Mouse (Mus musculus) CH12.LX (cell line): ENCODE data around the gene Ctc1. TPM values are rescaled to one million over a fixed set of nuclear protein-coding genes. Genes with fewer than 3 reads are reported as not detected.

Experiments
- DNase-seq: peaks from one replicate; pipeline ENCODE4 v3.0.0-alpha.2; 2013; ENCODE audit errors: extremely low read depth
- H3K27ac ChIP-seq: 2 replicates; pipeline ENCODE4 v1.5.1; 2012; ENCODE audit warnings: low read depth, mild to moderate bottlenecking, control low read depth, moderate library complexity; ENCODE audit not compliant: insufficient read depth
- H3K27me3 ChIP-seq: replicated peaks from 2 replicates; pipeline ENCODE3; 2012; ENCODE audit warnings: inconsistent platforms
- H3K36me3 ChIP-seq, 2 experiments: replicated peaks in 1 of 2; 2 replicates each; pipeline versions ENCODE3 to v1.6.1; 2012; ENCODE audit warnings: inconsistent platforms in 1 of 2, low read length in 1 of 2, mild to moderate bottlenecking in 1 of 2, mixed read lengths in 1 of 2, moderate library complexity in 1 of 2; ENCODE audit not compliant: control insufficient read depth in 1 of 2, insufficient read depth in 1 of 2
- H3K4me1 ChIP-seq, 2 experiments: 2 replicates each; pipeline ENCODE4 v1.6.1; 2012; ENCODE audit warnings: inconsistent platforms in 1 of 2, moderate library complexity in 1 of 2; ENCODE audit not compliant: insufficient read depth in 2 of 2, control insufficient read depth in 1 of 2
- H3K4me2 ChIP-seq: 2 replicates; pipeline ENCODE4 v1.6.1; 2012; ENCODE audit warnings: low read depth, mild to moderate bottlenecking, control low read depth; ENCODE audit not compliant: poor library complexity, insufficient read depth, severe bottlenecking
- H3K4me3 ChIP-seq, 3 experiments: fragments of 150-350 bp in 1 of 3; sonication (generic) in 1 of 3; replicated peaks in 1 of 3; 2 replicates each; pipeline versions ENCODE3 to v1.5.1; 2011 to 2012; ENCODE audit warnings: low read depth in 2 of 3, low read length in 2 of 3, mild to moderate bottlenecking in 2 of 3, moderate library complexity in 2 of 3, control low read depth in 1 of 3, improper control_type of control experiment in 1 of 3, inconsistent platforms in 1 of 3, mixed read lengths in 1 of 3; ENCODE audit not compliant: poor library complexity in 1 of 3
- H3K79me2 ChIP-seq: replicated peaks from 2 replicates; pipeline ENCODE4 v1.6.1; 2012; ENCODE audit warnings: mild to moderate bottlenecking, moderate library complexity; ENCODE audit not compliant: control insufficient read depth, poor library complexity, insufficient read depth, severe bottlenecking; ENCODE audit errors: extremely low read depth
- H3K9ac ChIP-seq: 2 replicates; pipeline ENCODE4 v1.6.1; 2012; ENCODE audit warnings: low read depth, mild to moderate bottlenecking, control low read depth, moderate library complexity; ENCODE audit not compliant: insufficient read depth
- H3K9me3 ChIP-seq: replicated peaks from 2 replicates; pipeline ENCODE3; 2012; ENCODE audit warnings: low read length, inconsistent platforms, mixed read lengths
- BHLHE40 ChIP-seq: IDR thresholded peaks from 2 replicates; pipeline ENCODE4 v1.6.1; 2011; ENCODE audit warnings: mild to moderate bottlenecking, low read depth, low read length, improper control_type of control experiment
- CHD1 ChIP-seq: IDR thresholded peaks from 2 replicates; pipeline ENCODE4 v1.6.1; 2012; ENCODE audit warnings: low read depth, low read length, improper control_type of control experiment, inconsistent platforms
- CHD2 ChIP-seq: IDR thresholded peaks from 2 replicates; pipeline ENCODE4 v1.6.1; 2011; ENCODE audit warnings: low read length, improper control_type of control experiment
- CTCF ChIP-seq, 2 experiments: IDR thresholded peaks in 1 of 2; conservative IDR thresholded peaks in 1 of 2; 2 replicates each; pipeline ENCODE4 v1.5.1; 2011 to 2012; ENCODE audit warnings: low read depth in 2 of 2, low read length in 2 of 2, improper control_type of control experiment in 1 of 2, inconsistent platforms in 1 of 2, mild to moderate bottlenecking in 1 of 2, moderate library complexity in 1 of 2
- E2F4 ChIP-seq: IDR thresholded peaks from 2 replicates; pipeline ENCODE4 v1.6.1; 2011; ENCODE audit warnings: low read depth, low read length, improper control_type of control experiment; ENCODE audit not compliant: insufficient replicate concordance
- ELF1 ChIP-seq: IDR thresholded peaks from 2 replicates; pipeline ENCODE4 v1.6.1; 2014; ENCODE audit warnings: low read depth, mild to moderate bottlenecking, inconsistent platforms, low read length, improper control_type of control experiment
- EP300 ChIP-seq: IDR thresholded peaks from 2 replicates; pipeline ENCODE4 v1.6.1; 2011; ENCODE audit warnings: low read length, improper control_type of control experiment
- ETS1 ChIP-seq: conservative IDR thresholded peaks from 2 replicates; pipeline ENCODE4 v1.6.1; 2012; ENCODE audit warnings: low read depth, mild to moderate bottlenecking, inconsistent platforms, low read length, improper control_type of control experiment, moderate library complexity
- GABPA ChIP-seq: IDR thresholded peaks from 2 replicates; pipeline ENCODE4 v1.6.1; 2012; ENCODE audit warnings: low read depth, low read length, improper control_type of control experiment, inconsistent platforms; ENCODE audit not compliant: insufficient replicate concordance
- HCFC1 ChIP-seq: IDR thresholded peaks from 2 replicates; pipeline ENCODE4 v1.6.1; 2012; ENCODE audit warnings: low read depth, mild to moderate bottlenecking, inconsistent platforms, low read length, improper control_type of control experiment
- IRF4 ChIP-seq: IDR thresholded peaks from 2 replicates; pipeline ENCODE4 v1.6.1; 2014; ENCODE audit warnings: low read depth, mild to moderate bottlenecking, inconsistent platforms, low read length, improper control_type of control experiment
- JUN ChIP-seq: IDR thresholded peaks from 2 replicates; pipeline ENCODE4 v1.6.1; 2011; ENCODE audit warnings: low read depth, mild to moderate bottlenecking, low read length, improper control_type of control experiment, moderate library complexity; ENCODE audit not compliant: insufficient read depth
- JUND ChIP-seq: conservative IDR thresholded peaks from 2 replicates; pipeline ENCODE4 v1.6.1; 2011; ENCODE audit warnings: low read depth, low read length, improper control_type of control experiment
- KAT2A ChIP-seq: IDR thresholded peaks from 2 replicates; pipeline ENCODE4 v1.6.1; 2012; ENCODE audit warnings: low read length, improper control_type of control experiment, inconsistent platforms; ENCODE audit not compliant: insufficient replicate concordance
- MAFK ChIP-seq: IDR thresholded peaks from 2 replicates; pipeline ENCODE4 v1.6.1; 2011; ENCODE audit warnings: low read length, improper control_type of control experiment; ENCODE audit not compliant: insufficient replicate concordance
- MAX ChIP-seq: IDR thresholded peaks from 2 replicates; pipeline ENCODE4 v1.6.1; 2011; ENCODE audit warnings: low read length, improper control_type of control experiment
- MAZ ChIP-seq: IDR thresholded peaks from 2 replicates; pipeline ENCODE4 v1.6.1; 2012; ENCODE audit warnings: low read depth, mild to moderate bottlenecking, inconsistent platforms, low read length, improper control_type of control experiment, moderate library complexity
- MEF2A ChIP-seq: IDR thresholded peaks from 2 replicates; pipeline ENCODE4 v1.6.1; 2014; ENCODE audit warnings: low read depth, mild to moderate bottlenecking, inconsistent platforms, low read length, improper control_type of control experiment, borderline replicate concordance
- MXI1 ChIP-seq: IDR thresholded peaks from 2 replicates; pipeline ENCODE4 v1.6.1; 2011; ENCODE audit warnings: mild to moderate bottlenecking, low read depth, low read length, improper control_type of control experiment
- MYC ChIP-seq: IDR thresholded peaks from 2 replicates; pipeline ENCODE4 v1.6.1; 2011; ENCODE audit warnings: low read depth, mild to moderate bottlenecking, improper control_type of control experiment, low read length
- NELFE ChIP-seq: IDR thresholded peaks from 2 replicates; pipeline ENCODE4 v1.6.1; 2011; ENCODE audit warnings: low read depth, low read length, improper control_type of control experiment
- NRF1 ChIP-seq: IDR thresholded peaks from 2 replicates; pipeline ENCODE4 v1.6.1; 2014; ENCODE audit warnings: low read depth, mild to moderate bottlenecking, inconsistent platforms, low read length, improper control_type of control experiment, moderate library complexity
- PAX5 ChIP-seq: IDR thresholded peaks from 2 replicates; pipeline ENCODE4 v1.6.1; 2012; ENCODE audit warnings: low read length, inconsistent platforms, mixed read lengths
- POLR2A ChIP-seq: IDR thresholded peaks from 2 replicates; pipeline ENCODE4 v1.6.1; 2011; ENCODE audit warnings: low read depth, mild to moderate bottlenecking, improper control_type of control experiment, low read length
- POLR2AphosphoS2 ChIP-seq: IDR thresholded peaks from 2 replicates; pipeline ENCODE4 v1.6.1; 2011; ENCODE audit warnings: low read depth, low read length, improper control_type of control experiment
- RAD21 ChIP-seq: IDR thresholded peaks from 2 replicates; pipeline ENCODE4 v1.6.1; 2011; ENCODE audit warnings: low read depth, mild to moderate bottlenecking, low read length, improper control_type of control experiment, moderate library complexity
- RCOR1 ChIP-seq: conservative IDR thresholded peaks from 2 replicates; pipeline ENCODE4 v1.6.1; 2012; ENCODE audit warnings: low read depth, mild to moderate bottlenecking, inconsistent platforms, low read length, improper control_type of control experiment
- SIN3A ChIP-seq: IDR thresholded peaks from 2 replicates; pipeline ENCODE4 v1.6.1; 2012; ENCODE audit warnings: low read length, improper control_type of control experiment, inconsistent platforms
- SMC3 ChIP-seq: IDR thresholded peaks from 2 replicates; pipeline ENCODE4 v1.6.1; 2011; ENCODE audit warnings: low read depth, low read length, improper control_type of control experiment
- TBP ChIP-seq: conservative IDR thresholded peaks from 2 replicates; pipeline ENCODE4 v1.6.1; 2011; ENCODE audit warnings: low read depth, low read length, improper control_type of control experiment
- TCF12 ChIP-seq: IDR thresholded peaks from 2 replicates; pipeline ENCODE4 v1.6.1; 2014; ENCODE audit warnings: low read depth, mild to moderate bottlenecking, inconsistent platforms, low read length, improper control_type of control experiment
- UBTF ChIP-seq: IDR thresholded peaks from 2 replicates; pipeline ENCODE4 v1.6.1; 2012; ENCODE audit warnings: low read depth, mild to moderate bottlenecking, inconsistent platforms, low read length, improper control_type of control experiment, moderate library complexity
- USF1 ChIP-seq: IDR thresholded peaks from 2 replicates; pipeline ENCODE4 v1.6.1; 2014; ENCODE audit warnings: low read depth, mild to moderate bottlenecking, inconsistent platforms, low read length, improper control_type of control experiment
- USF2 ChIP-seq: conservative IDR thresholded peaks from 2 replicates; pipeline ENCODE4 v1.6.1; 2011; ENCODE audit warnings: low read depth, low read length, improper control_type of control experiment
- ZKSCAN1 ChIP-seq: IDR thresholded peaks from 2 replicates; pipeline ENCODE4 v1.6.1; 2012; ENCODE audit warnings: low read depth, inconsistent platforms, low read length, improper control_type of control experiment, borderline replicate concordance
- ZMIZ1 ChIP-seq: IDR thresholded peaks from 2 replicates; pipeline ENCODE4 v1.6.1; 2012; ENCODE audit warnings: low read depth, mild to moderate bottlenecking, inconsistent platforms, low read length, improper control_type of control experiment
- ZNF384 ChIP-seq: IDR thresholded peaks from 2 replicates; pipeline ENCODE4 v1.6.1; 2012; ENCODE audit warnings: low read depth, low read length, improper control_type of control experiment, inconsistent platforms
- dilution Hi-C: fragments of 300-500 bp; cut with MboI; formaldehyde crosslinking; loops from 2 replicates; pipeline ENCODE4 v1.14.3; 2020; ENCODE audit warnings: low sequenced_read_pairs; ENCODE audit not compliant: extremely low pct_unique_long_range_greater_than_20kb, extremely low pct_ligation_motif_present
- in situ Hi-C: fragments of 300-500 bp; cut with MboI; formaldehyde crosslinking; loops from 3 replicates; pipeline ENCODE4 v1.14.3; 2019; ENCODE audit warnings: low sequenced_read_pairs, low pct_ligation_motif_present, low pct_unique_long_range_greater_than_20kb, mixed read lengths
- polyA plus RNA-seq: library from polyadenylated mRNA; unstranded; fragments of >175 nt; gene quantifications from 2 replicates; pipeline ENCODE4 v1.2.1, GENCODE M21; 2012; ENCODE audit warnings: low read depth; ENCODE audit not compliant: insufficient read length
- total RNA-seq, 2 experiments: library from RNA; depleted of rRNA; stranded (reverse); fragments of 300-350 nt in 1 of 2; fragments of >200 nt in 1 of 2; gene quantifications; 2 replicates each; pipeline ENCODE4 v1.2.3; 2012 to 2014

Ctc1 gene
- total RNA-seq (2012; rRNA removed) (40.1 and 44.8 TPM in 2 replicates), total RNA-seq (2014; rRNA removed) (20.5 and 22.7 TPM in 2 replicates), polyA plus RNA-seq (44.1 and 69.8 TPM in 2 replicates)

- peak within 1 kb of the TSS; percentile 49 for H3K27ac ChIP-seq
- H3K36me3 ChIP-seq: peaks cover under 1 to 11% of the 10 kb centered on the region in 2 experiments
- peaks cover 18% of the 10 kb centered on the region for H3K79me2 ChIP-seq
- H3K4me3 ChIP-seq: peak within 1 kb of the TSS; percentile 66 to 80 (median 70)
- in situ Hi-C loops (no loop called here), dilution Hi-C loops (no loop called here)
- peaks cover 5 to 30% of the 10 kb centered on the region in 2 experiments; a peak in 3 of 4 replicates for H3K4me1 ChIP-seq
- peak within 1 kb of the TSS; percentile 97 for H3K9ac ChIP-seq
- peak within 1 kb of the TSS; percentile 75 for H3K4me2 ChIP-seq
- no peaks in the 10 kb centered on the region for H3K9me3 ChIP-seq
- H3K27me3 ChIP-seq: no peaks in the 10 kb centered on the region
- DNase-seq: peak; percentile 98
- peak; percentile 69; the same call in 1 of the 2 replicates for TF ChIP-seq ELF1
- TF ChIP-seq BHLHE40: peak; percentile 64
- peak in 1 of 2 experiments; percentile 51; a peak in 2 of 4 replicates for TF ChIP-seq CTCF (conservative IDR thresholded peaks at IDR 0.05 in 1 of 2, IDR thresholded peaks at IDR 0.05 in 1 of 2; ENCODE audit: low read depth in 2 of 2, low read length in 2 of 2)
- TF ChIP-seq ZMIZ1: peak; percentile 94
- no peak for TF ChIP-seq USF2
- TF ChIP-seq CHD2: peak; percentile 61; the same call in 1 of the 2 replicates
- TF ChIP-seq MAZ: peak; percentile 81; the same call in 1 of the 2 replicates
- TF ChIP-seq KAT2A: peak; percentile 80
- TF ChIP-seq SIN3A: peak; percentile 90
- peak; percentile 99 for TF ChIP-seq NELFE
- TF ChIP-seq POLR2AphosphoS2: peak; percentile 88; the same call in 1 of the 2 replicates
- TF ChIP-seq RCOR1: no peak
- TF ChIP-seq TCF12: peak; percentile 95
- peak; percentile 72 for TF ChIP-seq MYC
- peak; percentile 82 for TF ChIP-seq HCFC1
- TF ChIP-seq UBTF: no peak
- TF ChIP-seq MXI1: peak; percentile 83
- peak; percentile 69 for TF ChIP-seq MAX
- no peak for TF ChIP-seq PAX5
- no peak for TF ChIP-seq ZKSCAN1
- TF ChIP-seq CHD1: peak; percentile 35; the same call in 1 of the 2 replicates
- TF ChIP-seq GABPA: no peak; the same call in 1 of the 2 replicates
- no peak for TF ChIP-seq SMC3
- 0 out of 2 replicates have a peak, but pooled peaks have one; percentile 5 for TF ChIP-seq ZNF384
- peak; percentile 99 for TF ChIP-seq E2F4
- peak; percentile 99 for TF ChIP-seq POLR2A
- no peak for TF ChIP-seq RAD21
- peak; percentile 92 for TF ChIP-seq TBP
- TF ChIP-seq NRF1: peak; percentile 64
- TF ChIP-seq EP300: no peak; the same call in 1 of the 2 replicates
- no peak for TF ChIP-seq USF1
- peak; percentile 40 for TF ChIP-seq IRF4
- TF ChIP-seq MAFK: 0 out of 2 replicates have a peak, but pooled peaks have one; percentile 50
- peak; percentile 49; the same call in 1 of the 2 replicates for TF ChIP-seq JUND
- peak; percentile 61 for TF ChIP-seq ETS1
- TF ChIP-seq JUN: 0 out of 2 replicates have a peak, but pooled peaks have one; percentile 10
- TF ChIP-seq MEF2A: peak; percentile 77
Observed at GRCm38 (mm10) chr11:69015644-69016441, at the start of gene Ctc1. TSS of gene Ctc1 (plus strand) at chr11:69015911.
